Mouse (Mus musculus): Measurements from ENCODE around the gene Pea15a. TPM values are rescaled to one million over a fixed set of nuclear protein-coding genes. Genes with fewer than 3 reads are reported as not detected.

Gene Pea15a
- total and polyA plus RNA-seq, 2 experiments from 2014 or later: 281 to 475 TPM

GRCm38 (mm10) chr1:172240945-172241708, 34.5 kb upstream of the Pea15a start:
- Histone ChIP-seq H3K9ac (no peak overlapping the region), H3K4me2 (ENCODE audit: low read depth) (no peak overlapping the region), H3K36me3 (ENCODE audit: insufficient read depth) (no peaks in the 10 kb centered on the region), H3K27ac (ENCODE audit: low read depth, low read length) (no peak overlapping the region; the same call in 1 of the 2 replicates), H3K4me3 (ENCODE audit: low read depth, low read length) (no peak overlapping the region), H3K27me3 (ENCODE audit: insufficient read depth, low read length) (no peaks in the 10 kb centered on the region), H3K4me1 (ENCODE audit: insufficient read depth) (no peaks in the 10 kb centered on the region), H3K9me3 (ENCODE audit: low read length) (no peaks in the 10 kb centered on the region)
- DNase-seq: no peak
- TF ChIP-seq CTCF (IDR thresholded peaks at IDR 0.05; ENCODE audit: low read depth): no peak
- ATAC-seq: no peak
- WGBS: 30% methylated on average over 6 of the region's 6 CpGs

- DNase-seq (no peak), ATAC-seq (no peak)
- H3K4me1 ChIP-seq (ENCODE audit: insufficient read depth): no peaks in the 10 kb centered on the region
- no peak for TF ChIP-seq CTCF (IDR thresholded peaks at IDR 0.05; ENCODE audit: low read depth)
- no peak overlapping the region for H3K4me2 ChIP-seq (ENCODE audit: low read depth)
- H3K27ac ChIP-seq (ENCODE audit: low read depth, low read length): no peak overlapping the region
- no peaks in the 10 kb centered on the region for H3K9me3 ChIP-seq (ENCODE audit: low read length)
- H3K36me3 ChIP-seq (ENCODE audit: insufficient read depth): no peaks in the 10 kb centered on the region
- 95% methylated on average over 1 of the region's 1 CpGs for WGBS
- no peaks in the 10 kb centered on the region for H3K27me3 ChIP-seq (ENCODE audit: insufficient read depth, low read length)
- H3K9ac ChIP-seq: no peak overlapping the region
- no peak overlapping the region for H3K4me3 ChIP-seq (ENCODE audit: low read depth, low read length)
Observed at GRCm38 (mm10) chr1:172229215-172229614, 22.6 kb upstream of the Pea15a start.

GRCm38 (mm10) chr1:172228209-172228608, 21.6 kb upstream of the Pea15a start:
- Histone ChIP-seq H3K9ac (no peak overlapping the region), H3K27ac (ENCODE audit: low read depth, low read length) (no peak overlapping the region), H3K4me1 (ENCODE audit: insufficient read depth) (no peaks in the 10 kb centered on the region), H3K4me2 (ENCODE audit: low read depth) (no peak overlapping the region), H3K27me3 (ENCODE audit: insufficient read depth, low read length) (no peaks in the 10 kb centered on the region), H3K4me3 (ENCODE audit: low read depth, low read length) (no peak overlapping the region), H3K36me3 (ENCODE audit: insufficient read depth) (no peaks in the 10 kb centered on the region), H3K9me3 (ENCODE audit: low read length) (no peaks in the 10 kb centered on the region)
- 43% methylated on average over 2 of the region's 2 CpGs for WGBS
- TF ChIP-seq CTCF (IDR thresholded peaks at IDR 0.05; ENCODE audit: low read depth): no peak
- ATAC-seq (peak; percentile 61; the same call in 1 of the 2 replicates), DNase-seq (peak; percentile 65)

GRCm38 (mm10) chr1:172221297-172222063, 14.9 kb upstream of the Pea15a start:
- DNase-seq (no peak), ATAC-seq (no peak)
- Histone ChIP-seq H3K27ac (ENCODE audit: low read depth, low read length) (no peak overlapping the region), H3K4me2 (ENCODE audit: low read depth) (no peak overlapping the region), H3K4me1 (ENCODE audit: insufficient read depth) (no peaks in the 10 kb centered on the region), H3K36me3 (ENCODE audit: insufficient read depth) (no peaks in the 10 kb centered on the region), H3K9me3 (ENCODE audit: low read length) (no peaks in the 10 kb centered on the region), H3K9ac (no peak overlapping the region), H3K4me3 (ENCODE audit: low read depth, low read length) (no peak overlapping the region), H3K27me3 (ENCODE audit: insufficient read depth, low read length) (no peaks in the 10 kb centered on the region)
- WGBS: 46% methylated on average over 11 of the region's 11 CpGs
- TF ChIP-seq CTCF (IDR thresholded peaks at IDR 0.05; ENCODE audit: low read depth): no peak

GRCm38 (mm10) chr1:172220414-172220813, 13.8 kb upstream of the Pea15a start:
- no peaks in the 10 kb centered on the region for H3K36me3 ChIP-seq (ENCODE audit: insufficient read depth)
- H3K27ac ChIP-seq (ENCODE audit: low read depth, low read length): peak overlapping the region; percentile 30
- H3K9me3 ChIP-seq (ENCODE audit: low read length): no peaks in the 10 kb centered on the region
- DNase-seq (peak; percentile 70), ATAC-seq (peak; percentile 53)
- 14% methylated on average over 10 of the region's 10 CpGs for WGBS
- no peak for TF ChIP-seq CTCF (IDR thresholded peaks at IDR 0.05; ENCODE audit: low read depth)
- H3K4me1 ChIP-seq (ENCODE audit: insufficient read depth): no peaks in the 10 kb centered on the region
- no peak overlapping the region for H3K4me2 ChIP-seq (ENCODE audit: low read depth)
- H3K27me3 ChIP-seq (ENCODE audit: insufficient read depth, low read length): no peaks in the 10 kb centered on the region
- H3K9ac ChIP-seq: no peak overlapping the region
- H3K4me3 ChIP-seq (ENCODE audit: low read depth, low read length): no peak overlapping the region

- no peaks in the 10 kb centered on the region for H3K36me3 ChIP-seq (ENCODE audit: insufficient read depth)
- no peak within 1 kb of the TSS for H3K4me2 ChIP-seq (ENCODE audit: low read depth)
- no peak within 1 kb of the TSS for H3K4me3 ChIP-seq (ENCODE audit: low read depth, low read length)
- no peak for ATAC-seq
- H3K9me3 ChIP-seq (ENCODE audit: low read length): no peaks in the 10 kb centered on the region
- H3K4me1 ChIP-seq (ENCODE audit: insufficient read depth): no peaks in the 10 kb centered on the region
- no peak within 1 kb of the TSS for H3K9ac ChIP-seq
- H3K27ac ChIP-seq (ENCODE audit: low read depth, low read length): peak within 1 kb of the TSS; percentile 30
- WGBS: 69% methylated on average over 19 of the region's 19 CpGs
- DNase-seq: no peak
- TF ChIP-seq CTCF (IDR thresholded peaks at IDR 0.05; ENCODE audit: low read depth): no peak
- no peaks in the 10 kb centered on the region for H3K27me3 ChIP-seq (ENCODE audit: insufficient read depth, low read length)
Observed at GRCm38 (mm10) chr1:172219451-172220406, 13.1 kb upstream of the Pea15a start, which contains the start of gene Casq1. Gene Casq1 (minus strand): TSS chr1:172219868.
